Mouse (Mus musculus) bone marrow, adult 2 months (tissue): ENCODE results near the gene Fgg.

ENCODE experiments used
- CTCF ChIP-seq: fragments of 200-500 bp; IDR thresholded peaks from 2 replicates; pipeline ENCODE4 v1.5.1; 2011; ENCODE audit warnings: low read length, control low read depth; ENCODE audit not compliant: control insufficient read depth, insufficient read depth
- POLR2A ChIP-seq: fragments of 200-500 bp; IDR thresholded peaks from 2 replicates; pipeline ENCODE4 v1.6.1; 2011; ENCODE audit warnings: low read depth, mild to moderate bottlenecking, control low read depth, low read length, borderline replicate concordance; ENCODE audit not compliant: control insufficient read depth

- TF ChIP-seq CTCF: no peak
- no peak for TF ChIP-seq POLR2A
Observed at GRCm38 (mm10) chr3:83020387-83020786, 12.9 kb downstream of the Fgg start.
